Mouse (Mus musculus): Measurements from ENCODE around the gene 4930469K13Rik. TPM values are rescaled to one million over a fixed set of nuclear protein-coding genes. Genes with fewer than 3 reads are reported as not detected.

The 4930469K13Rik gene
- polyA plus RNA-seq, 1 experiment from 2014 or later: 0.91 TPM

GRCm38 (mm10) chr11:34012007-34012652 is 86.2 kb downstream of the 4930469K13Rik start:
- no peak for ATAC-seq (ENCODE audit: insufficient number of reproducible peaks, insufficient read depth, low FRiP score, low read depth)
- Histone ChIP-seq H3K27ac (ENCODE audit: low read length) (0 out of 2 replicates have a peak overlapping the region, but pooled peaks have one; percentile 10), H3K27me3 (ENCODE audit: control insufficient read depth, insufficient read depth, low read length) (no peaks in the 10 kb centered on the region), H3K36me3 (ENCODE audit: control insufficient read depth, insufficient read depth, low read length) (no peaks in the 10 kb centered on the region), H3K4me1 (ENCODE audit: control insufficient read depth, insufficient read depth, low read length) (no peaks in the 10 kb centered on the region), H3K9ac (replicated peaks; ENCODE audit: low read depth, low read length) (no peak overlapping the region), H3K4me3 (ENCODE audit: low read depth, low read length) (no peak overlapping the region), H3K9me3 (ENCODE audit: control insufficient read depth, low read depth, low read length) (no peaks in the 10 kb centered on the region), H3K4me2 (replicated peaks; ENCODE audit: low read depth, low read length) (no peak overlapping the region)
- 75% methylated on average over 6 of the region's 6 CpGs for WGBS

GRCm38 (mm10) chr11:34010859-34011172 is 87.5 kb downstream of the 4930469K13Rik start:
- H3K9me3 ChIP-seq (ENCODE audit: control insufficient read depth, low read depth, low read length): no peaks in the 10 kb centered on the region

GRCm38 (mm10) chr11:34010133-34010858 is 88.1 kb downstream of the 4930469K13Rik start:
- 74% methylated on average over 7 of the region's 7 CpGs for WGBS
- Histone ChIP-seq H3K27ac (ENCODE audit: low read length) (peak overlapping the region; percentile 21; the same call in 1 of the 2 replicates), H3K4me3 (ENCODE audit: low read depth, low read length) (no peak overlapping the region), H3K9me3 (ENCODE audit: control insufficient read depth, low read depth, low read length) (no peaks in the 10 kb centered on the region), H3K36me3 (ENCODE audit: control insufficient read depth, insufficient read depth, low read length) (no peaks in the 10 kb centered on the region), H3K4me1 (ENCODE audit: control insufficient read depth, insufficient read depth, low read length) (no peaks in the 10 kb centered on the region), H3K4me2 (replicated peaks; ENCODE audit: low read depth, low read length) (no peak overlapping the region), H3K9ac (replicated peaks; ENCODE audit: low read depth, low read length) (no peak overlapping the region), H3K27me3 (ENCODE audit: control insufficient read depth, insufficient read depth, low read length) (no peaks in the 10 kb centered on the region)
- ATAC-seq (ENCODE audit: insufficient number of reproducible peaks, insufficient read depth, low FRiP score, low read depth): peak; percentile 46; the same call in 1 of the 2 replicates

More at GRCm38 (mm10) chr11:34010859-34011172, 87.5 kb downstream of the 4930469K13Rik start:
- no peaks in the 10 kb centered on the region for H3K4me1 ChIP-seq (ENCODE audit: control insufficient read depth, insufficient read depth, low read length)
- no peaks in the 10 kb centered on the region for H3K27me3 ChIP-seq (ENCODE audit: control insufficient read depth, insufficient read depth, low read length)
- no peak overlapping the region for H3K4me3 ChIP-seq (ENCODE audit: low read depth, low read length)
- H3K36me3 ChIP-seq (ENCODE audit: control insufficient read depth, insufficient read depth, low read length): no peaks in the 10 kb centered on the region
- no peak overlapping the region for H3K9ac ChIP-seq (replicated peaks; ENCODE audit: low read depth, low read length)
- H3K27ac ChIP-seq (ENCODE audit: low read length): peak overlapping the region; percentile 21; the same call in 1 of the 2 replicates
- peak; percentile 77; the same call in 1 of the 2 replicates for ATAC-seq (ENCODE audit: insufficient number of reproducible peaks, insufficient read depth, low FRiP score, low read depth)
- 42% methylated on average over 4 of the region's 4 CpGs for WGBS
- no peak overlapping the region for H3K4me2 ChIP-seq (replicated peaks; ENCODE audit: low read depth, low read length)

GRCm38 (mm10) chr11:34009316-34010087 is 88.9 kb downstream of the 4930469K13Rik start:
- H3K36me3 ChIP-seq (ENCODE audit: control insufficient read depth, insufficient read depth, low read length): no peaks in the 10 kb centered on the region
- H3K9me3 ChIP-seq (ENCODE audit: control insufficient read depth, low read depth, low read length): no peaks in the 10 kb centered on the region
- H3K4me2 ChIP-seq (replicated peaks; ENCODE audit: low read depth, low read length): no peak overlapping the region
- H3K4me3 ChIP-seq (ENCODE audit: low read depth, low read length): no peak overlapping the region
- ATAC-seq (ENCODE audit: insufficient number of reproducible peaks, insufficient read depth, low FRiP score, low read depth): no peak
- no peaks in the 10 kb centered on the region for H3K27me3 ChIP-seq (ENCODE audit: control insufficient read depth, insufficient read depth, low read length)
- 82% methylated on average over 12 of the region's 12 CpGs for WGBS
- H3K9ac ChIP-seq (replicated peaks; ENCODE audit: low read depth, low read length): no peak overlapping the region
- H3K27ac ChIP-seq (ENCODE audit: low read length): no peak overlapping the region
- no peaks in the 10 kb centered on the region for H3K4me1 ChIP-seq (ENCODE audit: control insufficient read depth, insufficient read depth, low read length)

- Histone ChIP-seq H3K4me2 (replicated peaks; ENCODE audit: low read depth, low read length) (no peak overlapping the region), H3K36me3 (ENCODE audit: control insufficient read depth, insufficient read depth, low read length) (no peaks in the 10 kb centered on the region), H3K27me3 (ENCODE audit: control insufficient read depth, insufficient read depth, low read length) (no peaks in the 10 kb centered on the region), H3K4me3 (ENCODE audit: low read depth, low read length) (no peak overlapping the region), H3K9me3 (ENCODE audit: control insufficient read depth, low read depth, low read length) (no peaks in the 10 kb centered on the region), H3K27ac (ENCODE audit: low read length) (no peak overlapping the region), H3K9ac (replicated peaks; ENCODE audit: low read depth, low read length) (no peak overlapping the region), H3K4me1 (ENCODE audit: control insufficient read depth, insufficient read depth, low read length) (no peaks in the 10 kb centered on the region)
- 38% methylated on average over 9 of the region's 9 CpGs for WGBS
- ATAC-seq (ENCODE audit: insufficient number of reproducible peaks, insufficient read depth, low FRiP score, low read depth): no peak
These were observed 89.7 kb downstream of the 4930469K13Rik start for GRCm38 (mm10) chr11:34008702-34009101.

- H3K27ac ChIP-seq (ENCODE audit: low read length): no peak overlapping the region
- H3K4me3 ChIP-seq (ENCODE audit: low read depth, low read length): no peak overlapping the region
- no peak for ATAC-seq (ENCODE audit: insufficient number of reproducible peaks, insufficient read depth, low FRiP score, low read depth)
- no peak overlapping the region for H3K4me2 ChIP-seq (replicated peaks; ENCODE audit: low read depth, low read length)
- WGBS: 85% methylated on average over 11 of the region's 11 CpGs
- H3K9me3 ChIP-seq (ENCODE audit: control insufficient read depth, low read depth, low read length): no peaks in the 10 kb centered on the region
- H3K9ac ChIP-seq (replicated peaks; ENCODE audit: low read depth, low read length): no peak overlapping the region
- no peaks in the 10 kb centered on the region for H3K36me3 ChIP-seq (ENCODE audit: control insufficient read depth, insufficient read depth, low read length)
- no peaks in the 10 kb centered on the region for H3K4me1 ChIP-seq (ENCODE audit: control insufficient read depth, insufficient read depth, low read length)
- no peaks in the 10 kb centered on the region for H3K27me3 ChIP-seq (ENCODE audit: control insufficient read depth, insufficient read depth, low read length)
These were observed 90.1 kb downstream of the 4930469K13Rik start for GRCm38 (mm10) chr11:34008214-34008613.

GRCm38 (mm10) chr11:34007616-34008015 is 90.7 kb downstream of the 4930469K13Rik start:
- no peaks in the 10 kb centered on the region for H3K36me3 ChIP-seq (ENCODE audit: control insufficient read depth, insufficient read depth, low read length)
- no peak overlapping the region for H3K4me3 ChIP-seq (ENCODE audit: low read depth, low read length)
- H3K4me1 ChIP-seq (ENCODE audit: control insufficient read depth, insufficient read depth, low read length): no peaks in the 10 kb centered on the region
- no peak overlapping the region for H3K27ac ChIP-seq (ENCODE audit: low read length)
- ATAC-seq (ENCODE audit: insufficient number of reproducible peaks, insufficient read depth, low FRiP score, low read depth): no peak
- no peaks in the 10 kb centered on the region for H3K9me3 ChIP-seq (ENCODE audit: control insufficient read depth, low read depth, low read length)
- H3K4me2 ChIP-seq (replicated peaks; ENCODE audit: low read depth, low read length): no peak overlapping the region
- no peak overlapping the region for H3K9ac ChIP-seq (replicated peaks; ENCODE audit: low read depth, low read length)
- 75% methylated on average over 2 of the region's 2 CpGs for WGBS
- H3K27me3 ChIP-seq (ENCODE audit: control insufficient read depth, insufficient read depth, low read length): no peaks in the 10 kb centered on the region

GRCm38 (mm10) chr11:34002593-34002965 is 95.8 kb downstream of the 4930469K13Rik start:
- no peaks in the 10 kb centered on the region for H3K27me3 ChIP-seq (ENCODE audit: control insufficient read depth, insufficient read depth, low read length)
- no peak overlapping the region for H3K4me3 ChIP-seq (ENCODE audit: low read depth, low read length)
- H3K27ac ChIP-seq (ENCODE audit: low read length): no peak overlapping the region
- no peaks in the 10 kb centered on the region for H3K4me1 ChIP-seq (ENCODE audit: control insufficient read depth, insufficient read depth, low read length)
- H3K9me3 ChIP-seq (ENCODE audit: control insufficient read depth, low read depth, low read length): no peaks in the 10 kb centered on the region
- no peak for ATAC-seq (ENCODE audit: insufficient number of reproducible peaks, insufficient read depth, low FRiP score, low read depth)
- H3K36me3 ChIP-seq (ENCODE audit: control insufficient read depth, insufficient read depth, low read length): no peaks in the 10 kb centered on the region
- H3K9ac ChIP-seq (replicated peaks; ENCODE audit: low read depth, low read length): no peak overlapping the region
- no peak overlapping the region for H3K4me2 ChIP-seq (replicated peaks; ENCODE audit: low read depth, low read length)
- WGBS: 79% methylated on average over 5 of the region's 5 CpGs

Measured in stomach, embryonic 14.5 days (tissue).